Mouse (Mus musculus): ENCODE measurements at regions not wholly inside any gene's neighbourhood (a gene's known extent, or its start where the extent isn't known, plus 50 kb on each side); places are given as distances from the start of the nearest gene placed in this dataset.

DNA sequence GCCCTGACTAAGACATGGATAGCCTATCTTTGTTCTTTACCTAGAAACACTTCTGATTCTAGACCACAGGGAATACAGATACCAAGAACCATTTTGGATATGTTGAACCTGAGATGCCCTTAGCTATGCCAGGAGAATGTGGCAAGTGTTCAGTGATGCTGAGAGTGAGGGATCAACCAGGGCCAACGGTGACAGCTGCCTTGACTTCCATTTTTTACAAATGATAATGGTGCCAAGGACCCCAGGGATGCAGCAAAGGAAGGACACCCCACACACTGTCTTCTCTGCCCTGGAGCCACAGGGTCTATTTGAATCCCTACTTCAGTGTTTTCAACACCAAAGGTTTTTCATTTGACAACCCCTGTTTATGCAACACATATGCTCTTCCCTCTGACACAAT is 174.4 kb downstream of the Gsdmc2 start:
- no peak for DNase-seq (ENCODE audit: low spot score in 2 of 2)

DNA sequence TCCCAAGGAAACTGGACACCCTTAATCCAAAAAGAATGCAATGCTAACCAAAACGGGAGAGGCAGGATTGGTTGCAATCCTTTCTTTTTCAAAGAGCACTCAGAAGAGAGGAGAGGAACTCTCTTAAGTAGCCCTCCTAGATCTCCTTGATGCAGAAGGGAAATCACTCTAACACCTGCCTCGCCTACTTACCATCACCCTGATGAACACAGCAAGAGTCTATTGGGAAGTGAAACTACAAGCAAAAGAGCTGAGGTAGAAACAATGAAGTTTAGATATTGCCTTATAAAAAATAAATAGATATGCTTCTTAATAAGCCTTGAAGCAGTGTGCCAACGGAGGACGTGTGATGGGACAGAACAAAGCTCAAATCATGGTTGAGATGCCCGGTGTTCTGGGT is 177.4 kb downstream of the Gsdmc2 start:
- no peak for DNase-seq (ENCODE audit: low spot score in 2 of 2)

DNA sequence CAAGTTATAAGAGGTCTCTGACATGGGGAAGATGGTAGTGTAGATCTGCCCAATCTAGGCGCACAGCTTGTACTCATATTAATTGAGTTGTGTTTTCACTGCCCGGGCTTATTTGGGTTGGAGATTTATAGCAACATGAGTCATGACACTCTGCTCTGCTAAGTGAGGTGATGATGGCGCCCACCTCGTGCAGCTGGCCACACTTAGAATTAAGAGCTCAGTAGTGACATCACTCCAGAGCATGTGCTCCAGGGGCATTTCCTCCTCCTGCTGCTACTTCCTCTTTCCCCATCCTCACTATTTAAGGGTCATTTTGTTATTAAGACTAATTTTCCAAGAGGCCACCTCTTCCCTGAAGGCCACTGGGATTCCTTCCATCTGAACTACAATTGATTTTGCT is 179.5 kb downstream of the Gsdmc2 start:
- DNase-seq (ENCODE audit: low spot score in 2 of 2): no peak

DNA sequence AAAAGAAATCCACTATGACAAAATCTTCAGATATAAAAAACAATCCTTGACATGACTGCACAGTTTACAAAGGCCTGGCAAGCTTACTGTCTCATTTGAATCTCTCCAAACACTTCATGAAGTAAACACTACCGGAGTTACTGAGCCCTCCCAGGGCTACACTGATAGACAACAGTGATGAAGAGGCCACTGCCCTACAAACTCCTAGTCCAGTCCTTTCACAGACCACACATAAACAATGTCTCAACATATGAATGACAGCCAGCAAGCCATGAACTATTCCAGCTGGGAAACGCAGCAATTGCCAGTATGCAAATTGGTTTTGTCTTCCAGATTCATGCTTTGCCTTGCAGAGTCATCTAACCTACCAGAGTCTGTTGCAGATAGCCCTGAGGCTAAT is 180.1 kb downstream of the Gsdmc2 start:
- DNase-seq (ENCODE audit: low spot score in 2 of 2): no peak

DNA sequence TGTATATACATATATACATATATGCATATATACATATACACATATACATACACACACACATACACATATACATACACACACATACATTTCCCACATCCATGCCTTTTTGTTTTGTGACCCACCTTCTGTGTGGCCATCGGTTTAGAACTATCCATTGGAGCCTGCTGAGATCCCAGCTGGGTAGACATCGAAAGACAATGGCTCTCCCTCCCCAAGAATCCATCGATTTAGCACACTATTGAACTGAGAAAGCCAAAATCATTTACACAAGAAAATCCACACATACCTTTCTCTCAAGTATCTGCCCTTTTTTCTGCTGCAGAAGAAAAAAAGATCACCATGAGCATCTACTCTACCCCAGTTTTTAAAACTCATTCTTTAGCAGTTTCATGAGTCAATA is 182.8 kb downstream of the Gsdmc2 start:
- no peak for DNase-seq (ENCODE audit: low spot score in 2 of 2)

DNA sequence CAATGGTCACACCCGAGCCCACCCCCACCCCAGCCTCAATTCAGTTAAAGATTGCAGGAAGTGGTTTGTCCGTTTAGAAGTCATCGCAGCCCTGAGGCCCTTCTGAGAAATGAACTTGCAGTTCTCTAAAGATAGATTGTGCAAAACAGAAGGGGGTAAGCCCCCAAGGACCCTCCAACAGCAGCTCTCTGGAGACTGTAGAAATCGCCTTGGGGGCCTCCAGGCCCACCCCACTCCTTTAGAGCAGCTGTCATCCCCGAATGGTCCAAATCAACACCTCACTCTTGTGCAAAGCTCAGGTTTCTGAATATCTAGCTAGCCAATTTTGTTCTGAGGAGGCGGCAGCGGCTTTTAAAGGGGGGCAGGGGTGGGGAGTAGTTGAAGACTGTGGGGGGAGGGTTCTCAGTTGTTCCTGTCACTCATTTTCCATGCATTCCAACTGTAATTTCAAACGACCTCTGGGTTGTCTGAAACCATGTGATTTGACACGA is 186.9 kb downstream of the Gsdmc2 start:
- no peak for DNase-seq (ENCODE audit: low spot score in 2 of 2)

DNA sequence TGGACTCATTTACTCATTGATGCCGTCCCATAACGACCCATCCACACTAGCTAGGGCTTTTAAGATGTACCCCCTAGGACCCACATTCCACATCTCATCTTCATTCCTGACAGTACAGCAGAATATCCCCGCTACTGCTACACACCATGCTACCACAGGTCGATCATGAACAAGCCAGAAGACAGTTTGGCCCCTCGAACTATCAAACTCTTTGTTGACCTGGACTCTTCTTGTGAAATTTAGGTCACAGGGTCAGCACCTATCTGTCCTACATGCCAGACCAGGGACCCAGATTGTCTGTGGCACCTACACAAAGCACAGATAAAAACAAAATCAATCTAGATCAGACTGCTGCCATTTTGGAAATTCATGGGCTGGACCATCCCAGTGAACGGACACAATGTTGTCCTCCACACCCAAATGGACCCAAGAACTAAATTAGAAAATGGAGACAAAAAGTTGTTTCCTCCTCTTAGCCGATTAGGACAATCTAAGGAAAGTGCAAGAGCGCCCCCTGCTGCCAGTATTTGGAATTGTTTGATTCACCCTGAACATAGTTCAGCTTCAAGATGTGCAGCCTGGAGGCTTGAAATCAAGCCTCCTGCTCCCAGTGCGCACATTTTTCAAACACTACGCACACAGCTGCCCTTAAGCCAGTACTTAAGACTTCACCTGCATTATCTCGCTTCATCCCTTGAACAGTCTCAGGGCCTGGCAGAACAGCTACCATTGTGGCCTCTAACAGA is 192.6 kb downstream of the Gsdmc2 start:
- DNase-seq (ENCODE audit: low spot score in 2 of 2): peak; percentile 62 to 79

DNA sequence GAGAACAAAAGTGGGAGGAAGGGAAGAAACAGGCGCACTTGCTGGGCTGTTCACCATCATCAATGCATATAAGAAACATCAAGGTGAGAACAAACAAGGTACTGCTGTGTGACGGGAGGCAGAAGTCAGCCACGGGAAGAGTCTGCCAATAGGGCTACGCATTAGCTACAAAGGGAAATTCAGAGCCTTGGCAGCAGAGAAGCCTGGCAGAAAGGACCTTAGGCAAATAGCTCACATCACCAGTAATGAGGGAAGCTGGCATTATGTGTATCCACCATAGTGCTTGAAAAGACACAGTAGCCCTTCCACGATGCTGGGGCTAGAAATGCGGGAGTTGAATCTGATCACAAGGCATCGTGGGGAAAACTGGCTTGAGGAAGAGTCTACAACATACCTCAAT is 193.9 kb downstream of the Gsdmc2 start:
- no peak for DNase-seq (ENCODE audit: low spot score in 2 of 2)

DNA sequence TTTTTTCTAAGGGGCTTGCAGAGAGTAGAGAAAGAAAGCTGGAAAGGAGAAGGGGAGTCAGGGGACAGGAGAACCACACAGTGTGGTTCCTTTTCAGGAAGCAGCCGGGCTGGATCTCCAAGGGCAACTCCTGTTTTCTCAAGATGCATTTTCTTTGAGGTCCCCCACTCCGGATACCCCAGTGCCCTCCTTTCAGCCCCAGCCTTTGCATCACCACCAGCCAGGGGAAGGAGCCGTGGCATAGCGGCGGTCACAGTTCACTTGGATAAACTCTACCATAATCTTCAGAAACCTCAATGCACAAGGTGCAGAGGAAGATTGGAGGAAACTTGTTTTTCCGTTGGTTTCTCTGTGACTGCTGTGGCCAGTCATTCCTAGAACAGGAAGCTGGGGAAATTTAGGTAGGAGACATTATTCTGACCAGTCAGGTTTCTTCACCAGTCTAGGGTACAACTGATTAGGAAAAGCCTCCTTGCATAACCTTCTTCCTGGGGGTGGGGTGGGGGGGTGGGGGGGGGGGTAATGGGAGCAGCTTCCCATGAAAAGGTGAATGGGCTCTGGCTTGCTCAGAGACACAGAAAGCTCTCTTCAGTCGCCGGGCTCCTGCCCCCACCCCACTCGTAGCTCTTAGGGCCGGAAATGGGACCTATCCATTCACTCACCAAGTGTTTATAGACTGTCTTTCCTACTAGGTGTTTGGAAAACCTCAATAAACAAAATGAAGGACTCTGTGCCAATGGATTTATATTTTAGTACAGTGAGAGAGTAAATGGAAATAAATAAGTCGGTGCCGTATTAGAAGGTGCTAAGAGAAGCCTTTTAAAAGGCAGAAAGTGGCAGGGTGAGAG is 196.6 kb downstream of the Gsdmc2 start:
- DNase-seq (ENCODE audit: low spot score in 2 of 2): no peak

DNA sequence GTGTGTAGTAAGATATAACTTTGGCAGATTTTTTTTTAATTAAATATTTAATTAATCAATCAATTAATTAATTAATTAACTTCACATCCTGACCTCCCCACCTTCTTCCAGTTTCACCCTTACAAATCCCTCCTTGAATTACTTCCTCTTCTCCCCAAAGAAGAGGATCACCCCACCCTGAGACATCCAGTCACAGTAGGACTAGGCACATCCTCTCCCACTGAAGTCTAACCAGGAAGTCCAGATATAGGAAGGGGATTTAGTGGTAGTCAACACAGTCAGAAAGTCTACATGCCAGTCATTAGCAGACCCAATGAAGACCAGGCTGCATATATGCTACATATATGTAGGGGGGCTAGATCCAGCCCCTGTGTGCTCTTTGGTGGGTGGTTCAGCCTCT is 220.2 kb downstream of the Gsdmc2 start:
- no peak for DNase-seq (ENCODE audit: low spot score in 2 of 2)

DNA sequence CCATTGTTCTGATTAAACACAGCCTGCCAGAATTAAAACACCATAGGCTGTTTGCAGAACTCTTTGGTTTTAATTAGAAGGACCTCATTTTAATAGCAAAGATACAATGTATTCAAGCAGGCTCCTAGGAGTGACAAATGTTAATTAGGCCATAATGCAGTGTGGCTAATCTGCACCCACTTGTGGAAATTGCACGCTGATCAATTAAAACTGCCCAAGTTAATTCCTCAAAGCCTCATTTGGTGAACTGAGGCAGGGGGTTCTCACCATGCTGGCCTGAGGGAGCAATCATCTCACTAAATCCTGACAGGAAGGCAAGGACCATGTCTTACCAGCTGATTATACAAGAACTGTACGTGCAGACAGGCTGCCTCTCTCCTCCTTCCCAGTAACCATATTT is 220.7 kb downstream of the Gsdmc2 start:
- no peak for DNase-seq (ENCODE audit: low spot score in 2 of 2)

DNA sequence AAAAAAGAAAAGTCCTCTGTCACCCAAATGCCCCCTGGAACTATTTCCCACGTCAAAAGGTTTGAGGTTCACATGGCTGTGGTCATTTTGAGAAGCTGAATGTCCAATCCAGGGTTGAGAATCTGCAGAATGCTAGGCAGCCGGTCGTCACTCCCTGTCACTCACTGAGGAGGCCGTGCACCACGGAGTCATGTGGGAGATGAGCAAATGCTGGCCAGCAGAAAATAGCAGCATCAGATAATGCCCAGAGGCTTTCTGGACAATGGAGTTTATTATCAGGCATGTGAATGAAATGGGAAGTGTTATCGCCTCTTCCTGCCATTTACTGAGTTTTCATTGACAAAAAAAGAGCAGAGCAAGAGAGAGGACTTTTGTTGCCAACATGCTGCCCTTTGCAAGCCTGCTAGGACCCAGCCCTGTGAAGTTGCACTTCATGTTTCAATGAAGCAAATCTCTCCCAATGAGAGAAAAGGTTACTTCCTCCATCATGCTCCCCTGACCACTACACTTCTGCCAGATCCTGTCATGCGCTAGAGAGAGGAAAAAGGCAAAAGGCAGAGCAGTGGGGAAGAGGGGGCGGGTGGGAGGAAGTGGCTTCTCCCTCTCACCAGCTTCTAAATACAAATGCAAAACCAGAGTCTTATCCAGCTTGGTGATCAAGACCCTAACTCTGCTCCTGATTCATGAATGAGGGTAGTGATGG is 228.3 kb downstream of the Gsdmc2 start:
- DNase-seq (ENCODE audit: low spot score in 2 of 2): no peak

DNA sequence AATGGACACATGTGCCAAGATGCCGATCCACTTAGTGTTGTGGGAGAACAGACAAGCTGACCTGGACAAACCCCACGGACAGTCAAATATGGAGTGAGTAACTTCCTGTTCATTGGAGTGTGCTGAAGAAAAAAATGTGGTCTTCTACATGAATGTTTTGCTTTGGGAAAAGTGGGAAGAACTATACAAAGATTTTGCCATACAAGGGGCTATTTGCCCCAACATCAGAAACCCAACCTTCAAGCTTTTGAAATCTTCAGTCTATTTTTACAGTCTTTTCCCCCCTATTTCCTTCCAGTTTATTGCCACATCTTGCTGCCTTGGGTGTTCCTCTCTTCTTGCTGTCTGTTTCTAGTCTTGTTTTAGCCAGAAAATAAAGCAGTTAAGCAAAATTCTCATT is 230.8 kb downstream of the Gsdmc2 start:
- no peak for DNase-seq (ENCODE audit: low spot score in 2 of 2)

DNA sequence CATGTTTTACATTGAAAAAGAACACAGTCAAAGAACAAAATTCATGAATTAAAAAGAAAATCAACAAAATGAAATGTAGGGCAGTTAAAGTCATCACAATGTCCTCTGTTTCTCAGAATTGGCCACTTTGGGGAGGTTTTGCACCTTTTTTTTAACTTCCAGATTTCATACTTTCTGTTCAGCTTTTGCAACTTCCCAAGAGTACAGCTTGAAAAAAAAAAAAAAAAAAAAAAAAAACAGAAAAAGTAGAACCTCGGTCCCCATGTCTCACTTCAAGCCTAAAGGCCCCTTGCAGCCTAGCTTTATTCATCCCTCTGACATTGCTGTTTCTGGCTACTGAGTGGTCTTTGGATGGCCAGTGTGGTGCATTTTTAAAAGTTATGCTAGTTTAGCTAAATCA is 231.9 kb downstream of the Gsdmc2 start:
- DNase-seq (ENCODE audit: low spot score in 2 of 2): no peak

DNA sequence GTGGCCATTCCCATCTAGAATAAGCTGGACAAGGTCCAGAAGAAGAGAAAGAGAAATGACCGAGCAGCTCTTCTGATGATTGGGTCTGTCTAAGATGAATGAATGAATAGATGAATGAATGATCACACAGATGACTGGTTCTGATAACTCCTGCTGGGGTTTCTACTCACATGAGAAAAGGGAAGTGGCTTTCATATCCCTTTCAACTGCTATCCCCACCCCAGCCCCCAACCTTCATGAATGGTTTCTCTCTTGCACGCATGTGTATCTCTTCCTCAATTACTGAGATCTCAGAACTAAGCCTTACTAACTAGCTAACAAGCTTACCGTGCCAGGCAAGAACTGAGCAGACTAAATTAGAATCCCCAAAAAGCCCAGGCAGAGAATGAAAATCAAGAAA is 233.8 kb downstream of the Gsdmc2 start:
- DNase-seq (ENCODE audit: low spot score in 2 of 2): peak in 1 of 2 experiments; percentile 4

DNA sequence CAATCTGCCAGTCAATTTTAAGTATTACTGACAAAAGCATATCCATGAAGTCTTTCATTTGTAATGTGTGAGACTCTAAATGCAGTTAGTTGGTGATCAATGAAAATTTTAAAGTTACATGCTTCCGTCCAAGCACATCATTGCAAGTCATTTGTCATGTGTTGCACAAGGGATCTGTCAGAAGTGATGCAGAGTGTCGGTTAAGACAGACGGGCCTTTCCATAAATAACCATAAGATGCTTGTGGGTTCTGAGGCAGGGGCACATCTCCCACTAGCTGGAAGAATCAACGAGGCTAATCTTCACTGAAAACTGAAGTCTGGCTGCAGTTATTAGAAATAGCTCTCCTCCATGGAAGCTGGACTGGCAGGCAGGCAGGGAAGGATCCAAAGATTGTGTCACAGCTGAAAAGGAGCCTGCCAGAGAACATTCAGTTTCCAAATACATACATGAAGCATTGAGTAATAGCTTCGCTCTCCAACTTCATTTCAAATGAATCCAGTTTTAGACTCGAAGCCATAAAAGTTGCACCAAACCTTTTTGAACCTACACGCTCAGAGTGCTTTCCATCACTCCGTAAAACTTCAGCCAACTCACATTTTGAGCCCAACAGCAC is 241.8 kb downstream of the Gsdmc2 start:
- no peak for DNase-seq (ENCODE audit: low spot score in 2 of 2)

DNA sequence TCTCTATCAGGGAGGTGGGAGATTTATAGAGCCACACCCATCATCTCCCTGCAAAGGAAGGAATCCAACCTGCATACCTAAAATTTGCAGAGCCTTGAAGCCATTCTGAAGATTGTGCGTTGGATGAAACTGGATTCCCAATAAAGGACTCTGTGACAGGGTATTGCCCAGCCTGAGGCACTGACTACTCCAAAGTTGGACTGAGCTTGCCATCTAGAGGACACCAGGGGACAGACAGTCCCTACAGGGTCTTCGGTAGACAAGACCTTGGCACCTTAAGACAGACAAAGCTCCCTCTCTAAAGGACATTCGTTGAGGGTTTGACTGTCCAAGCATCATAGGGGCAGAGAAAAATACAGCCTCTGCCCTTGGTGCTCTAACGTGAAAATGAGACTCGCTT is 243.4 kb downstream of the Gsdmc2 start:
- peak in 1 of 2 experiments; percentile 29 for DNase-seq (ENCODE audit: low spot score in 2 of 2)

DNA sequence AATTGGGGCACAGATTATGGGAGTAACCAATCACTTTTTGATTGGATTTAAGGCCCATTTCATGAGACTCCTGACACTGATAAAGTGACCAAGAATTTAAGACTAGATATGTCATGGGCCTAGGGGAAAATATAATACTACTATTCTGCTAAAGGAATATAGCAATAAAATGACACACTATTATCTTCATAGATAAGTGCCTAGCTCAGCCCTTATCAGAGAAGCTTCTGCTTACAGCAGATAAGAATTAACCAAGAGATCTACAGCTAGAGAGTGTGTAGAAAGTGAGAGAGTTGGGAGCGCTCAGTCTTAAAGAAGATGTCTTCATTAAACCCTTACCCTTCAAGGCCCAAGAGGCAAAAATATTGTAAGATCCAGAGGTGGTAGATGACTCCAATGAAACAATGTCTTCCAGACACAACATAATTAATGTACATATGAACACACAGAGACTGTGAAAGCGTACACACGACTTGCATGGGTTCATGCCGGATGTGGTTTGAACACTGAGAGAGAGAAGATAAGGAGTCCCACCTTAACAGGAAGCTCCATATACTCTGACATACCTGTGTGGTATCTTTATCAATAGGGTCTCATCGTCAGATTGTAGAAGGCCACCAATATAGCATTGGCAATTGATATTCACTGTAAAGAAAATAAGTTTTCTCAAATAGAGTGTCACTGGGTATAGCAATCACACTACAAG is 252.1 kb downstream of the Gsdmc2 start:
- no peak for DNase-seq (ENCODE audit: low spot score in 2 of 2)

DNA sequence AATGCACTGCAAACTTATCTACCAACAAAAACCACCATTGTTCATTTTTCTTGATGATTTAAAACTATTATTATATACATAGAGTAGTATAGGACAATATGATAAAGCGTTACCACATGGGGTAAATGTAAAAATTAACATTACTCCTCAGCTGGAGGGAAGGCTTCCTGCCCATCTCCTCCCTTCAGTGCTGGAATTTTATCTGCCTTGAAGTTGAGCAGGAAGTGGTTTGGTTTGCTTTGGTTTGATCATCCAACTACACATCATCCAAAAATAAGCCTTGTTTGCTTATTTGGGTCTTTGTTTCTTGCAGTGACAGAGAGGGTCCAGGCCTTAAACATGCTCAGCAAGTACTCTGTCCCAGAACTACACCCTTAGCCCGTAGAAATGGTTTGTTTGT is 285.7 kb downstream of the Gsdmc2 start:
- no peak for DNase-seq (ENCODE audit: low spot score in 2 of 2)

DNA sequence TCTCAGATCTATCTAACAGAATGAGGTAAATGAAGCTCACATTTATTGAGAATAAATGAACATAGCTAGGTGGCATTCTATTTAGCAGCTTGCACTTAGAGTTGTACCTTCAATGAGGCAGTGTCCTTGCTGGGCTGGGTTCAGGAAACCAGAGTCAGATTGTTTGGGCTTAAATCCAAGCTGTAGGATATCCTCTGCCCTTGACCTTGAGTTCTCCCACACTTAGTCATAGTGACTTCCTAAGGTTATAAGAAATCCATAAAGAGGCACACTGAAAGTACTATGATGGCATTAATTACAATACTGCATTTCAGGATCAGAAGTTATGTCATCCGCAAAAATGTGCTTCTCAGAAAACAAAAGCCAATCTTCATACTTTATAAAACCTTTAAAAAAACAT is 286.3 kb downstream of the Gsdmc2 start:
- DNase-seq (ENCODE audit: low spot score in 2 of 2): no peak

DNA sequence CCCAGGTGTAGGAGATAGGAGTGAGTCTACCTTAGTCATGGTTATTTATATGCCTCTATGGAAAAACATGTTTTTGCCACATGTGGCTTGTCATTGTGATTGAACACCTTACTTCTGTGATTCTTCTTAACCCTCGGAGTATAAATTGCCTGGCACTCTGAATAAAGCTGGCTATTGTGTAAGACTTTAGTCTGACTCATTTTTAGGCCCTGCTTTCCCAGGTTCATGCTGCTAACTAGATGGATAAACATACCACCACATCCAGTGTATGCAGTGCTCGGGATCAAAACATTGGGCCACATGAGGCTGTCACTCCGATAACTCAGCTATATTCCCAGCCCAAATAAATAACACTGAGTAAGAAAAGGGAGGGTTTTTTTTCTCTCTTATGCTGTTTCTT is 287.2 kb downstream of the Gsdmc2 start:
- DNase-seq (ENCODE audit: low spot score in 2 of 2): no peak

Measured in spleen, postnatal 14 days (tissue).